Mouse (Mus musculus) forebrain, embryonic 16.5 days (tissue): ENCODE measurements at regions not wholly inside any gene's neighbourhood (a gene's known extent, or its start where the extent isn't known, plus 50 kb on each side); places are given as distances from the start of the nearest gene placed in this dataset.

Experiments used
- ATAC-seq: fragments of 200-750 bp; cut with Nextera tagmentation; 2 replicates; pipeline ENCODE4 v1.8.0; 2017; ENCODE audit warnings: mild to moderate bottlenecking, moderate library complexity
- H3K27ac ChIP-seq: fragments of 300-500 bp; sonication (generic); 2 replicates; pipeline ENCODE4 v1.5.1; 2014; ENCODE audit warnings: low read length, control low read depth
- H3K27me3 ChIP-seq: fragments of 300-500 bp; sonication (generic); replicated peaks from 2 replicates; pipeline ENCODE4 v1.6.1; 2014; ENCODE audit warnings: low read length; ENCODE audit not compliant: control insufficient read depth, insufficient read depth
- H3K36me3 ChIP-seq: fragments of 300-500 bp; sonication (generic); 2 replicates; pipeline ENCODE4 v1.6.1; 2014; ENCODE audit not compliant: control insufficient read depth, insufficient read depth
- H3K4me1 ChIP-seq: fragments of 300-500 bp; sonication (generic); replicated peaks from 2 replicates; pipeline ENCODE4 v1.6.1; 2014; ENCODE audit warnings: low read length; ENCODE audit not compliant: control insufficient read depth, insufficient read depth
- H3K4me2 ChIP-seq: fragments of 300-500 bp; sonication (generic); 2 replicates; pipeline ENCODE4 v1.6.1; 2014; ENCODE audit warnings: mild to moderate bottlenecking, low read length, control low read depth
- H3K4me3 ChIP-seq: fragments of 300-500 bp; sonication (generic); replicated peaks from 2 replicates; pipeline ENCODE4 v1.5.1; 2014; ENCODE audit warnings: mild to moderate bottlenecking, low read length, control low read depth
- H3K9ac ChIP-seq: fragments of 300-500 bp; sonication (generic); replicated peaks from 2 replicates; pipeline ENCODE4 v1.6.1; 2014; ENCODE audit warnings: low read depth, low read length, control low read depth
- H3K9me3 ChIP-seq: fragments of 300-500 bp; sonication (generic); 2 replicates; pipeline ENCODE4 v1.6.1; 2016; ENCODE audit warnings: low read length; ENCODE audit not compliant: control insufficient read depth
- WGBS: fragments of 180-500 bp; shearing (Covaris S2); extraction: QIAGEN DNeasy Blood & Tissue Kit; methylation state at CpG from one replicate; pipeline ENCODE4 v1.1.7; 2014; 5-methylcytosine and 5-hydroxymethylcytosine counted together

- Histone ChIP-seq H3K4me1 (peaks cover 8% of the 10 kb centered on the region; the same call in 1 of the 2 replicates), H3K4me2 (no peak overlapping the region), H3K9ac (no peak overlapping the region), H3K27ac (no peak overlapping the region), H3K4me3 (no peak overlapping the region), H3K36me3 (no peaks in the 10 kb centered on the region), H3K9me3 (no peaks in the 10 kb centered on the region), H3K27me3 (no peaks in the 10 kb centered on the region)
- peak; percentile 38; the same call in 1 of the 2 replicates for ATAC-seq
- WGBS = 12% methylated on average over 4 of the region's 4 CpGs
Observed at GRCm38 (mm10) chr12:85544801-85545200, 54.0 kb upstream of the Jdp2 start.

- Histone ChIP-seq H3K9ac (no peak overlapping the region), H3K36me3 (no peaks in the 10 kb centered on the region), H3K4me3 (no peak overlapping the region), H3K9me3 (no peaks in the 10 kb centered on the region), H3K27me3 (no peaks in the 10 kb centered on the region), H3K27ac (no peak overlapping the region), H3K4me1 (peaks cover 8% of the 10 kb centered on the region; the same call in 1 of the 2 replicates), H3K4me2 (no peak overlapping the region)
- no peak for ATAC-seq
- WGBS = 72% methylated on average over 10 of the region's 10 CpGs
Observed at GRCm38 (mm10) chr12:85545718-85546117, 53.1 kb upstream of the Jdp2 start.

GRCm38 (mm10) chr12:85548076-85548475 is 50.8 kb upstream of the Jdp2 start:
- H3K27ac ChIP-seq = no peak overlapping the region

More at GRCm38 (mm10) chr12:85548076-85548475, 50.8 kb upstream of the Jdp2 start:
- no peaks in the 10 kb centered on the region for H3K4me1 ChIP-seq
- 73% methylated on average over 8 of the region's 8 CpGs for WGBS
- H3K9ac ChIP-seq = no peak overlapping the region
- H3K36me3 ChIP-seq = no peaks in the 10 kb centered on the region
- H3K4me2 ChIP-seq = no peak overlapping the region
- no peak overlapping the region for H3K4me3 ChIP-seq
- no peaks in the 10 kb centered on the region for H3K9me3 ChIP-seq
- ATAC-seq = no peak
- H3K27me3 ChIP-seq = no peaks in the 10 kb centered on the region
